Mouse (Mus musculus) neural tube, embryonic 10.5 days (tissue): ENCODE measurements around the gene Coro2a.
"Not testable (repeated sequence)": the region's sequence is repeated elsewhere in the genome, so short reads cannot be mapped to it uniquely, and the experiment has no call there.

Experiments
- DNase-seq: peaks from one replicate; pipeline ENCODE4 v3.0.0-alpha.2; 2017; ENCODE audit warnings: low spot score; ENCODE audit errors: extremely low spot score

Gene Coro2a

GRCm38 (mm10) chr4:46585041-46585810 is 16.8 kb downstream of the Coro2a start:
- no peak for DNase-seq

DNA sequence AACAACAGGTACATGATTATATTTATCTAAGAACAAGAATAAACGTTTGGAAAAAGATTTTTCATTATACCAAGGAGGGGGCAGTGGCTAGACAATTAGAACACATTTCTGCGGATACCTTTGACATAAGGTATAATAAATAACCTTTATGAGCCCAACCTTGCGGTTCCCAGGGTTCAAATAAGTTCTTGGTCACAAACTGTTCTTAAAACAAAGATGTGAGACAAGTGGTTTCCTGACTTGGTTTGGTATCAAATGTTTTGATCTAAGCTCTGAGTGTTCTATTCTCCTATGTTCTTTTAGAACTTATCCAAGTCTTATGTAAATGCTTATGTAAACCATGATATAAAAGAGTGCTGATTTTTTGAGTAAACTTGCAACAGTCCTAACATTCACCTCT is 17.5 kb downstream of the Coro2a start:
- not testable (repeated sequence) for DNase-seq

GRCm38 (mm10) chr4:46584084-46584483 is 17.9 kb downstream of the Coro2a start:
- not testable (repeated sequence) for DNase-seq

- DNase-seq, result not testable (repeated sequence)
Observed at GRCm38 (mm10) chr4:46582024-46582423, 20.0 kb downstream of the Coro2a start.

- not testable (repeated sequence) for DNase-seq
Observed at GRCm38 (mm10) chr4:46581577-46581976, 20.4 kb downstream of the Coro2a start.

GRCm38 (mm10) chr4:46580799-46581243 is 21.2 kb downstream of the Coro2a start:
- not testable (repeated sequence) for DNase-seq

DNA sequence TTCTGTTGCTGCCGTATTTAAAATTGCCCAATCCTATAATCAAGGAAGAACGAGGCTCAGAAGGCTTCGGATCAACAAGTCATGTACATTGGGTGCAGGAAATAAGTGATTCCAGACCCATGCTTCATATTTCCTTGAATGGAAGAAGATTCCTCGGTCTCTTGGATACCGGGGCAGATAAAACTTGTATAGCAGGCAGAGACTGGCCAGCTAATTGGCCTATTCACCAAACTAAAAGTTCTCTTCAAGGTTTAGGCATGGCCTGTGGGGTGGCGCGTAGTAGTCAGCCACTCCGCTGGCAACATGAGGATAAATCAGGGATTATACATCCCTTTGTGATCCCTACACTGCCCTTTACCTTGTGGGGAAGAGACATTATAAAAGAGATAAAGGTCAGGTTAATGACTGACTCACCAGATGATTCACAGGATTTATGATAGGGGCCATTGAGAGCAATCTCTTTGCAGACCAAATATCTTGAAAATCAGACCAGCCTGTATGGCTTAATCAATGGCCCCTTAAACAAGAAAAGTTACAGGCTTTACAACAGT is 23.1 kb downstream of the Coro2a start:
- not testable (repeated sequence) for DNase-seq

DNA sequence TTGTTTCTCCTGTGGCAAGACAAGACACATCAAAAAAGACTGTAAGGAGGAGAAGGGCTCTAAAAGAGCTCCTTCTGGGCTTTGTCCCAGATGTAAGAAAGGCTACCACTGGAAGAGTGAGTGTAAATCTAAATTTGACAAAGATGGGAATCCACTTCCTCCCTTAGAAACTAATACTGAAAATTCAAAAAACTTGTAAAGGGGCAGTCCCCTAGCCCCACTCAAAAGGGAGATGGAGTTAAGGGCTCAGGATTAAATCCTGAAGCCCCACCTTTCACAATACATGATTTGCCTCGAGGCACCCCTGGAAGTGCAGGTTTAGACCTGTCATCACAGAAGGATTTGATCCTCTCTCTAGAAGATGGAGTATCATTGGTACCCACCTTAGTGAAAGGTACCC is 23.8 kb downstream of the Coro2a start:
- no peak for DNase-seq

DNA sequence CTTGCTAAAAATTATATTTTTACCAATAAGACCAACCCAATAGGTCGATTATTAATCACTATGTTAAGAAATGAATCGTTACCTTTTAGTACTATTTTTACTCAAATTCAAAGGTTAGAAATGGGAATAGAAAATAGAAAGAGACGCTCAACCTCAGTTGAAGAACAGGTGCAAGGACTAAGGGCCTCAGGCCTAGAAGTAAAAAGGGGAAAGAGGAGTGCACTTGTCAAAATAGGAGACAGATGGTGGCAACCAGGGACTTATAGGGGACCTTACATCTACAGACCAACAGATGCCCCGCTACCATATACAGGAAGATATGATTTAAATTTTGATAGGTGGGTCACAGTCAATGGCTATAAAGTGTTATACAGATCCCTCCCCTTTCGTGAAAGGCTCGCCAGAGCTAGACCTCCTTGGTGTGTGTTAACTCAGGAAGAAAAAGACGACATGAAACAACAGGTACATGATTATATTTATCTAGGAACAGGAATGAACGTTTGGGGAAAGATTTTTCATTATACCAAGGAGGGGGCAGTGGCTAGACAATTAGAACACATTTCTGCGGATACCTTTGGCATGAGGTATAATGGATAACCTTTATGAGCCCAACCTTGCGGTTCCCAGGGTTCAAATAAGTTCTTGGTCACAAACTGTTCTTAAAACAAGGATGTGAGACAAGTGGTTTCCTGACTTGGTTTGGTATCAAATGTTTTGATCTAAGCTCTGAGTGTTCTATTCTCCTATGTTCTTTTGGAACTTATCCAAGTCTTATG is 26.3 kb downstream of the Coro2a start:
- not testable (repeated sequence) for DNase-seq

GRCm38 (mm10) chr4:46574841-46575240 is 27.2 kb downstream of the Coro2a start:
- no peak for DNase-seq

DNA sequence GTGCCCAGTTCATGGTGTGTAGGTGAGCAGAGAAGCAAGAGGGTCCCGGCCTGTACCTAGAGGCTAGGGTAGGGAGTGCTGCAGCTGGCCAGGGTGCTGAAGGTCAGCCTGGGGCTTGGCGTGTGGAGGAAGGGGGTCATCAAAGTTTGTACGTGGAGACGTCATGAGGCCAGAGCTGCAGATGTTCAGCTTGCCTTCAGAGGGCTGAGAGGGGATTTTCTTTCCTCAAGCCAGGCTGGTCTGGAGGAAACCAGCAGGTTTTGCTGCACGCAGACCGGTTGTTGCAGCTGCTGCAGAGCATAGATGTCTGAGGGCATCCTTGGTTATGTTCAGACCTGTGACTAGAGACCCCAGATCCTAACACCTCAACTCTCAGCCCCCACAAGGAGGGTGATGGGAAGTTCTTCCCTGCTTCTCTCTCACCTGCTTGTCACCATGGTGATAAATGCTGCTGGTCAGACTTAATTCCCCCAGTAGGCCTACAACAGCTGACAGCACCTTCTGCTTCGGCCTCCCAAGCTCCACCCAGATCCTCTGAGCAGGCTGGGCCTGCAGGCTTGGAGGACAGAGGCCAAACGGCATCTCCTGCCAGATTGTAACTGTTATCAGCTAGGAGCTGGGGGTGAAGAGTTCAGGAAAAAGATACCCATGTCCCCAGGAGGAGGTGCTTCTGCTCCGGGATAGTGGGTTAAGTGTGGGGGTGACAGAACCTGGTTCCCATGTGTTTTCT is 27.8 kb downstream of the Coro2a start:
- DNase-seq, result no peak

GRCm38 (mm10) chr4:46572616-46573015 is 29.4 kb downstream of the Coro2a start:
- DNase-seq, result no peak

GRCm38 (mm10) chr4:46571744-46572143 is 30.3 kb downstream of the Coro2a start:
- DNase-seq, result no peak

GRCm38 (mm10) chr4:46569671-46570070 is 32.3 kb downstream of the Coro2a start:
- DNase-seq, result no peak

DNA sequence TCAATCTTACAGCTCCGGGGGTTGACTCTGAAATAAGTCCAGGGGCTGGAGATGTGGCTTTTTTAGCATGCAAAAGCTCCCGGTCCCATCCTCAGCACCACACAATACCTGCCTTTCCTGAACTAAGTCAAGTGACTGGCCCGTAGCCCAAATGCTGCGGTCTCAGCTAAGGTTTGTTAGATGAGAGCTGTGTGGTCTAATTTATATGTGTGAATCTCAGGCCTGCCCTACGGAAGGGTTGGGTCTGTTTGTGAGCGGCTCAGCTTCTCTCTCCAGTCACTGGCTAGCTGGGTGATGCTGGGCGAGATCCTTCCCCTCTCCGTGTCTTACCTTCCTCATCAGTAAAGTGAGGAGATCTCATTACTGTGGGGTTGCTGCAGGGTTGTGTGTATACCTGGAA is 33.8 kb downstream of the Coro2a start:
- no peak for DNase-seq

DNA sequence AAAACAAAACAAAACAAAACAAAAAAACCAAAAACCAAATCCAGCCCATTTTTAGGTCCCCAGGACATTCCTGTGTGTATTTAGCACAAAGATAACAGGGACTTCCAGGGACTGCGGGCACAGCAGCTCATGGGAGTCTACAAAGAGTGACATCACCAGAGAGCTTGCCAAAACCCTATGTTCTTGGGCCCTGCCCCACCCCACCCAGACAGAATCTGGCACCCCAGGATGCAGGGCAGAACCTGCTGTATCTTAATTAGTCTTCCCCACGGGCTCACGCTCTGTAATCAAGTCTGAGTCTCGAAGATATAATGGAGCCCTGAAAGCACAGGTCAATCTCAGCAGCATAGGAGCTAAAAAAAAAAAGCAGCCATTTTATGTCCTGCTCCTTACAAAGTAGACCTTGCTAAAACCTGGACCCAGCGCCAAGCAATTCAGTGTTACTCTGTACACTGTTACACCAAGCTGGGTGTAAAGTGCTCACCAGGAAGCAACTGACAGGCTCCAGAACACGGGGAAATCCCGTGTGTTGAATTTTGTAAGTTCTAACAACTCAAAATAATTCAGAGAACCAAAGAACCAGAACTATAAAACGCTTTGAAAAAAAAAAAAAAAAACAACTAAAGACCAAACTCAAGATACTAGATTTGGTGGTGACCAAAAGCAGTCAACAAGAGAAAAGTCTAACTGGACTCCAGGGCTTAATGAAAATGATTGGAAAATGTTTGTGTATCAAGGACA is 34.9 kb downstream of the Coro2a start:
- DNase-seq, result no peak

DNA sequence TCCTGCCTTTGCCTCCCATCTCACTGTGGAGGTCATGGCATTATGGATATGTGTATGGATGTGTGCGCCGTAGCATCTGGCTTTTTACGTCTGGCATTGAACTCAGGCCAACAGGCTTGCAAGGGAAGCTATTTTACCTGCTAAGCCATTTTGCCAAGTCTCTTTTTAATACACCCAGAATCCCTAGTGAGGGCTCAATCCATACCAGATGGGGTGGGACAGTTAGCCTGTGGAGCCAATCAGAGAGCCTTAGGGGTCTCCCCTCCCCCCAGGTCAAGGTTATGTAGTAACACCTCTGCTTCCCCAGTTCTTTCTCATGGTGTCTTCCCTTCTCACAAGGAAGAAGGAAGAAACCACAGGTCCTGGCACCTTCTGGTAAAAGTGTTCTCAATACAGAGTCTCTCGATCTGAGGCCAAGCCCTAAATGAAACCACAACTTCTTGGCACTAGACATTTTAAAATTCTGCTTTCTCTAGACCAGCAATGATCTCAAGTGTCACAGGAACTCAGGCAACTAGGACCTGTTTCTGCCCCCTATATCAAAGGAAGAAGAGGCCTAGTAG is 36.5 kb downstream of the Coro2a start:
- DNase-seq, result no peak

DNA sequence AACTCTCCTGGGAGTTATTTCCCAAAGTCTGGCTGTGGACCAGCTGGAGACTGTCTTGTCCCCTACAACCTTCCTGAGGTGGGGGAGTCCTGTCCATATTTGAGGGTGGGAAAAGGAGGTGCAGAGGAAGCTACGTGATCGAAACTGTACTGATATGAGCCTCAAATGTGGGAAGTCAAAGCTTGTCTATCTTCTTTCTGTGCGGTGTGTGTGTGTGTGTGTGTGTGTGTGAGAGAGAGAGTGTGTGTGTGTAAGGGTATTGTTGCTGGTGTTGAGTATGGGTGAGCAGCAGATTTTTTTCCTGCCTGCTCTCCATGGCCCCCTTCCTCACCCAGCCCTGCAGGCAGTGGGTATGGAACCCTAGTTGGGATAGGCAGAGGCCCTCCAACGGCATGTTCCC is 37.8 kb downstream of the Coro2a start:
- DNase-seq, result no peak

DNA sequence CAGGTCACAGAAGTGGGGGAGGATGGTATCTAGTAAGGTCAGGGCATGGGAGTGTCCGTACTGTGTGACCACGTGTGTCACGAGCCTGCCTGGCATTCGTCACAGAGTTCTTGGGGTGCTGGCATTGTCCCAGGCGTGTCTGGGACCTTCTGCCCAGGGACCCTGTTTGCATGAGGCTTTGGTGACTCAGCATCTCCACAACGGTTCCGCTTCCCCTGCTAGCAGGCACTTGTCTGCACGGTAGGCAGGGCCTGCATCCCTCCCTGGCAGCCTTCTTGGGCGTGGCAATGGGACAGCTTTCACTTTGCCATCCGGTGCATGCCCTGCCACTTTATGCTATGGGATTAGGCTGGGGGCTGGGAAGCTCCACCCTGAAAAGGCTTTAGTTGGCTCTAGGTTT is 38.2 kb downstream of the Coro2a start:
- DNase-seq, result no peak

GRCm38 (mm10) chr4:46562841-46563240 is 39.2 kb downstream of the Coro2a start:
- no peak for DNase-seq

DNA sequence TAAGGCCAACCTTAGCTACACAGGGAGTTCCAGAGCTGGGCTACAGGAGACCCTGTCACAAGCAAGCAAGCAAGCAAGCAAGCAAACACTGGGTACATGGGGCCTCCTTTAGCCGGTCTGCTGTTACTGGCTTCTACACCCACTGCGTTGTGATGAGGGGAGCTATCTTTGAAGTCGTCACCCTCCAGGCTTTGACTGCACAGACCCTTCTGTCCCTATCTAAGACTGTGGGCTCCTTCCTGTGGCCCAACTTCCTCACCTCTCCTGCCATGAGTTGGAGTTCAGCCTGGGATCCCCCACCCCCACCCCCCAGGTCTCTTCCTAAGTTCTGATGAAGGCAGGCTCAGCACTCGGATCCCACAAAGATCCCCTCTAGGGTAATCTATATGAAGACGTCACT is 40.0 kb downstream of the Coro2a start:
- DNase-seq, result no peak
